Mouse (Mus musculus) midbrain, embryonic 14.5 days (tissue): ENCODE data around the gene Maf. TPM values are rescaled to one million over a fixed set of nuclear protein-coding genes. Genes with fewer than 3 reads are reported as not detected.

Source experiments
- ATAC-seq: fragments of 200-750 bp; cut with Nextera tagmentation; 2 replicates; pipeline ENCODE4 v1.8.0; 2017; ENCODE audit warnings: moderate number of reproducible peaks, moderate library complexity; ENCODE audit not compliant: low FRiP score, low TSS enrichment
- DNase-seq: peaks from one replicate; pipeline ENCODE4 v3.0.0-alpha.2; 2015
- H3K27ac ChIP-seq: fragments of 300-500 bp; sonication (generic); replicated peaks from 2 replicates; pipeline ENCODE4 v1.5.1; 2014; ENCODE audit warnings: mild to moderate bottlenecking, low read depth, low read length, moderate library complexity
- H3K27me3 ChIP-seq: fragments of 300-500 bp; sonication (generic); 2 replicates; pipeline ENCODE4 v1.6.1; 2014; ENCODE audit warnings: low read length, control low read depth, mixed read lengths; ENCODE audit not compliant: control insufficient read depth, insufficient read depth
- H3K36me3 ChIP-seq: fragments of 300-500 bp; sonication (generic); 2 replicates; pipeline ENCODE4 v1.6.1; 2014; ENCODE audit warnings: low read length, control low read depth; ENCODE audit not compliant: control insufficient read depth, insufficient read depth
- H3K4me1 ChIP-seq: fragments of 300-500 bp; sonication (generic); 2 replicates; pipeline ENCODE4 v1.6.1; 2014; ENCODE audit warnings: mild to moderate bottlenecking, antibody characterized with exemption, low read length, control low read depth; ENCODE audit not compliant: control insufficient read depth, insufficient read depth
- H3K4me2 ChIP-seq: fragments of 300-500 bp; sonication (generic); 2 replicates; pipeline ENCODE4 v1.6.1; 2014; ENCODE audit warnings: mild to moderate bottlenecking, low read length, moderate library complexity
- H3K4me3 ChIP-seq: fragments of 300-500 bp; sonication (generic); replicated peaks from 2 replicates; pipeline ENCODE4 v1.5.1; 2014; ENCODE audit warnings: low read depth, low read length
- H3K9ac ChIP-seq: fragments of 300-500 bp; sonication (generic); replicated peaks from 2 replicates; pipeline ENCODE4 v1.6.1; 2014; ENCODE audit warnings: mild to moderate bottlenecking, low read length, moderate library complexity
- H3K9me3 ChIP-seq: fragments of 300-500 bp; sonication (generic); 2 replicates; pipeline ENCODE4 v1.6.1; 2016; ENCODE audit warnings: low read length, control low read depth, mixed read lengths; ENCODE audit not compliant: control insufficient read depth
- WGBS: fragments of 180-500 bp; shearing (Covaris S2); extraction: QIAGEN DNeasy Blood & Tissue Kit; methylation state at CpG from one replicate; pipeline ENCODE4 v1.1.7; 2014; 5-methylcytosine and 5-hydroxymethylcytosine counted together
- polyA plus RNA-seq: library from polyadenylated mRNA; unstranded; fragments of >200 nt; fragmentation: Nextera tagmentation; extraction: Ambion mirVana; gene quantifications from 2 replicates; pipeline ENCODE4 v1.2.1, GENCODE M21; 2014

The Maf gene
- polyA plus RNA-seq, 1 experiment from 2014 or later, result 9.6 TPM

- H3K27me3 ChIP-seq, result peaks cover 23% of the 10 kb centered on the region; the same call in 1 of the 2 replicates
- ATAC-seq (no peak), DNase-seq (no peak)
- peaks cover 9% of the 10 kb centered on the region; the same call in 1 of the 2 replicates for H3K4me1 ChIP-seq
- H3K9me3 ChIP-seq, result no peaks in the 10 kb centered on the region
- H3K4me3 ChIP-seq, result no peak overlapping the region
- H3K27ac ChIP-seq, result no peak overlapping the region
- 78% methylated on average over 8 of the region's 8 CpGs for WGBS
- no peaks in the 10 kb centered on the region for H3K36me3 ChIP-seq
- H3K9ac ChIP-seq, result no peak overlapping the region
- no peak overlapping the region for H3K4me2 ChIP-seq
Observed at GRCm38 (mm10) chr8:115709931-115710330, 2.3 kb upstream of the Maf start.

- WGBS, result 1% methylated on average over 18 of the region's 19 CpGs
- no peak overlapping the region for H3K9ac ChIP-seq
Observed at GRCm38 (mm10) chr8:115708936-115709780, 1.6 kb upstream of the Maf start.

GRCm38 (mm10) chr8:115706861-115707730 is 498 bp downstream of the Maf start:
- H3K36me3 ChIP-seq, result no peaks in the 10 kb centered on the region
- peak overlapping the region; percentile 75 for H3K27ac ChIP-seq
- peaks cover 22% of the 10 kb centered on the region; the same call in 1 of the 2 replicates for H3K27me3 ChIP-seq
- peak overlapping the region; percentile 82 for H3K4me2 ChIP-seq
- H3K4me1 ChIP-seq, result peaks cover 9% of the 10 kb centered on the region; the same call in 1 of the 2 replicates
- H3K9me3 ChIP-seq, result no peaks in the 10 kb centered on the region
- peak; percentile 86 for DNase-seq
- peak; percentile 79 for ATAC-seq
- WGBS, result 0% methylated on average over 60 of the region's 76 CpGs
- peak overlapping the region; percentile 48 for H3K4me3 ChIP-seq
- peak overlapping the region; percentile 50 for H3K9ac ChIP-seq

More at GRCm38 (mm10) chr8:115708936-115709780, 1.6 kb upstream of the Maf start:
- peak overlapping the region; percentile 82 for H3K4me2 ChIP-seq
- H3K4me1 ChIP-seq, result peaks cover 9% of the 10 kb centered on the region; the same call in 1 of the 2 replicates
- no peak overlapping the region for H3K27ac ChIP-seq
- peak; percentile 92 for DNase-seq
- ATAC-seq, result no peak
- no peak overlapping the region for H3K4me3 ChIP-seq
- H3K36me3 ChIP-seq, result no peaks in the 10 kb centered on the region
- H3K27me3 ChIP-seq, result peaks cover 30% of the 10 kb centered on the region; the same call in 1 of the 2 replicates
- H3K9me3 ChIP-seq, result no peaks in the 10 kb centered on the region

- Histone ChIP-seq H3K4me1 (peaks cover 9% of the 10 kb centered on the region; the same call in 1 of the 2 replicates), H3K27ac (peak overlapping the region; percentile 75), H3K9me3 (no peaks in the 10 kb centered on the region), H3K4me2 (peak overlapping the region; percentile 82), H3K36me3 (no peaks in the 10 kb centered on the region), H3K4me3 (peak overlapping the region; percentile 48), H3K27me3 (peaks cover 22% of the 10 kb centered on the region; the same call in 1 of the 2 replicates), H3K9ac (peak overlapping the region; percentile 50)
- ATAC-seq (peak; percentile 24; the same call in 1 of the 2 replicates), DNase-seq (peak; percentile 68)
- WGBS, result under 1% methylated on average over 39 of the region's 39 CpGs
Observed at GRCm38 (mm10) chr8:115706411-115706860, 1.2 kb downstream of the Maf start.

GRCm38 (mm10) chr8:115705591-115706110 is 1.9 kb downstream of the Maf start:
- peak; percentile 81 for DNase-seq
- ATAC-seq, result no peak
- under 1% methylated on average over 36 of the region's 36 CpGs for WGBS
- Histone ChIP-seq H3K4me2 (peak overlapping the region; percentile 82), H3K4me1 (peaks cover 9% of the 10 kb centered on the region; the same call in 1 of the 2 replicates), H3K27me3 (peaks cover 22% of the 10 kb centered on the region; the same call in 1 of the 2 replicates), H3K9me3 (no peaks in the 10 kb centered on the region), H3K27ac (peak overlapping the region; percentile 75), H3K9ac (peak overlapping the region; percentile 50), H3K36me3 (no peaks in the 10 kb centered on the region), H3K4me3 (peak overlapping the region; percentile 48)

GRCm38 (mm10) chr8:115703056-115703455 is 4.5 kb downstream of the Maf start:
- H3K4me2 ChIP-seq, result peak overlapping the region; percentile 30
- H3K36me3 ChIP-seq, result no peaks in the 10 kb centered on the region
- H3K27me3 ChIP-seq, result peaks cover 14% of the 10 kb centered on the region; the same call in 1 of the 2 replicates
- no peak for ATAC-seq
- H3K4me3 ChIP-seq, result peak overlapping the region; percentile 5; the same call in 1 of the 2 replicates
- H3K4me1 ChIP-seq, result peaks cover 2% of the 10 kb centered on the region; the same call in 1 of the 2 replicates
- no peak overlapping the region for H3K9ac ChIP-seq
- no peak for DNase-seq
- H3K27ac ChIP-seq, result no peak overlapping the region
- no peaks in the 10 kb centered on the region for H3K9me3 ChIP-seq
- 89% methylated on average over 4 of the region's 4 CpGs for WGBS

GRCm38 (mm10) chr8:115701001-115701400 is 6.6 kb downstream of the Maf start:
- Histone ChIP-seq H3K4me3 (no peak overlapping the region), H3K27me3 (peaks cover 14% of the 10 kb centered on the region; the same call in 1 of the 2 replicates), H3K9me3 (no peaks in the 10 kb centered on the region), H3K4me1 (no peaks in the 10 kb centered on the region), H3K36me3 (no peaks in the 10 kb centered on the region), H3K9ac (no peak overlapping the region), H3K4me2 (no peak overlapping the region), H3K27ac (no peak overlapping the region)
- 85% methylated on average over 5 of the region's 5 CpGs for WGBS
- ATAC-seq (no peak), DNase-seq (no peak)

- no peak overlapping the region for H3K4me2 ChIP-seq
- no peak for ATAC-seq
Observed at GRCm38 (mm10) chr8:115699151-115699550, 8.4 kb downstream of the Maf start.

More at GRCm38 (mm10) chr8:115699151-115699550, 8.4 kb downstream of the Maf start:
- H3K4me3 ChIP-seq, result no peak overlapping the region
- no peaks in the 10 kb centered on the region for H3K9me3 ChIP-seq
- no peaks in the 10 kb centered on the region for H3K4me1 ChIP-seq
- WGBS, result 74% methylated on average over 5 of the region's 5 CpGs
- no peak overlapping the region for H3K27ac ChIP-seq
- no peak for DNase-seq
- H3K27me3 ChIP-seq, result no peaks in the 10 kb centered on the region; the same call in 1 of the 2 replicates
- no peaks in the 10 kb centered on the region for H3K36me3 ChIP-seq
- no peak overlapping the region for H3K9ac ChIP-seq
